Mouse (Mus musculus) kidney, embryonic 16.5 days (tissue): ENCODE results near the gene Frmpd1. TPM values are rescaled to one million over a fixed set of nuclear protein-coding genes. Genes with fewer than 3 reads are reported as not detected.

Source experiments
- ATAC-seq: fragments of 200-750 bp; cut with Nextera tagmentation; 2 replicates; pipeline ENCODE4 v1.8.0; 2017; ENCODE audit warnings: moderate TSS enrichment; ENCODE audit not compliant: low FRiP score, low TSS enrichment
- H3K27ac ChIP-seq: fragments of 300-500 bp; sonication (generic); 2 replicates; pipeline ENCODE4 v1.5.1; 2014; ENCODE audit warnings: low read length
- H3K27me3 ChIP-seq: fragments of 300-500 bp; sonication (generic); 2 replicates; pipeline ENCODE4 v1.6.1; 2014; ENCODE audit warnings: low read length, control low read depth, mixed read lengths; ENCODE audit not compliant: insufficient read depth
- H3K36me3 ChIP-seq: fragments of 300-500 bp; sonication (generic); 2 replicates; pipeline ENCODE4 v1.6.1; 2014; ENCODE audit warnings: low read length, control low read depth, mixed read lengths; ENCODE audit not compliant: insufficient read depth
- H3K4me1 ChIP-seq: fragments of 300-500 bp; sonication (generic); 2 replicates; pipeline ENCODE4 v1.6.1; 2014; ENCODE audit warnings: low read length, control low read depth, mixed read lengths; ENCODE audit not compliant: insufficient read depth
- H3K4me2 ChIP-seq: fragments of 300-500 bp; sonication (generic); replicated peaks from 2 replicates; pipeline ENCODE4 v1.6.1; 2014; ENCODE audit warnings: low read depth, low read length
- H3K4me3 ChIP-seq: fragments of 300-500 bp; sonication (generic); 2 replicates; pipeline ENCODE4 v1.5.1; 2014; ENCODE audit warnings: mild to moderate bottlenecking, low read length
- H3K9ac ChIP-seq: fragments of 300-500 bp; sonication (generic); replicated peaks from 2 replicates; pipeline ENCODE4 v1.6.1; 2014; ENCODE audit warnings: low read length
- H3K9me3 ChIP-seq: fragments of 300-500 bp; sonication (generic); 2 replicates; pipeline ENCODE4 v1.6.1; 2016; ENCODE audit warnings: low read length, control low read depth
- WGBS: fragments of 180-500 bp; shearing (Covaris S2); extraction: QIAGEN DNeasy Blood & Tissue Kit; methylation state at CpG from one replicate; pipeline ENCODE4 v1.1.7; 2014; 5-methylcytosine and 5-hydroxymethylcytosine counted together
- polyA plus RNA-seq: library from polyadenylated mRNA; unstranded; fragments of >200 nt; fragmentation: Nextera tagmentation; extraction: Ambion mirVana; gene quantifications from 2 replicates; pipeline ENCODE4 v1.2.1, GENCODE M21; 2015

The Frmpd1 gene
- polyA plus RNA-seq, 1 experiment from 2014 or later, result 0.30 TPM

- no peak overlapping the region for H3K27ac ChIP-seq
Observed at GRCm38 (mm10) chr4:45165955-45166354, 18.7 kb upstream of the Frmpd1 start.

DNA sequence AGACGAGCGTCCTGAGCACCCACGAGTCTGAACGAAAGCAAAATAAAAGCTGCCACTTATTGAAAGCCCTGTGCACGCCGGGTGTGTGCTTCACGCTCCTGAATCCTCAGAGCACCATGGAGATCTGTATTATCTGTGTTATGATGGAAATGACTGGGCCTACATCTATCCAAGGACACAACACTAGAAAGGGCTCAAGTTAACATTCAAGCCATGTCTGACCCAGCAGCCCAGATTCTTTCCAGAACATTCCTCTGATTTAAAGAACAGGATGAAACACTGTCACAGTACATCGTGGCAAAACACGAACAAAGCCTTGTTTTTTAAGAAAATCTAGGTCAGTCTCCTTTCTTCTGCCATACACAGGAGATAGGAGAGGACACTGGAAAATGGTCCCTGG, 13.3 kb upstream of the Frmpd1 start:
- Histone ChIP-seq H3K9me3 (no peaks in the 10 kb centered on the region), H3K27ac (no peak overlapping the region), H3K9ac (no peak overlapping the region), H3K4me3 (no peak overlapping the region), H3K27me3 (no peaks in the 10 kb centered on the region), H3K4me1 (no peaks in the 10 kb centered on the region), H3K4me2 (no peak overlapping the region), H3K36me3 (no peaks in the 10 kb centered on the region)
- ATAC-seq, result no peak
- WGBS, result 87% methylated on average over 9 of the region's 9 CpGs

More at GRCm38 (mm10) chr4:45165955-45166354, 18.7 kb upstream of the Frmpd1 start:
- no peaks in the 10 kb centered on the region for H3K9me3 ChIP-seq
- WGBS, result 81% methylated on average over 3 of the region's 3 CpGs
- no peak overlapping the region for H3K4me2 ChIP-seq
- ATAC-seq, result no peak
- H3K36me3 ChIP-seq, result no peaks in the 10 kb centered on the region
- no peaks in the 10 kb centered on the region for H3K27me3 ChIP-seq
- H3K4me3 ChIP-seq, result no peak overlapping the region
- H3K9ac ChIP-seq, result no peak overlapping the region
- no peaks in the 10 kb centered on the region for H3K4me1 ChIP-seq

DNA sequence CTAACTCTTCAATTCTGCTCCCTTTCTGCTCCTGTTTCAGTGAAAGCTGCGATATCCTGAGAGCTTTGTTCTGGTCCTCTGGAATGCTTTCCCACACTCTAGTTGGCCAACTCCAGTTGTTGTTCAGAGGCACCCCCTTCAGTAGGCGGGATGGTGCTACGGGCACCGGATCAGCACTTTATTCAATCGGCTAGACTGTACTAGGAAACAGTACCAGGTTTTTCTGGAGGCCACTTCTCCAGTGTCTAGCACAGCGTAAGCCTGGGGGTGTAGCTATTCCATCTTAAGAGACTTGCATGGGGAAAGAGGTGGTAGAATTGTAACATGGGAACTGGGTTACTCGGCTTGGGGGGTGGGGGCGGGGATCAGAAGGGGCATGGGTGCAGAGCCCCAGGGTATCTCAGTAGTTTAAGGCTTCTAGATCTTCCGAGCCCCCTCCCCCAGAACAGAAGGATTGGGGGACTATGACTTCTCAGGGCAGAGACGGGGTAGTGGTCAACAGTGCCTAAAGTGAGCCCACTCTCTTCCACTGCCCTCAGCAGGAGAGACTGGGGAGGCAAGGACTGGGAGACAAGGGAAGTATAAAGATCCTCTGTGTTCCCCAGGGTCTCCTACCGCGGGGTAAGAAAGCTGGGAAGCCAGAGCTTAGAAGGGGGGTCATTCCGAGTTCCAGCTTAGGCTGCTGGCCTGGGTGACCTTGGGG, 706 bp upstream of the Frmpd1 start:
- Histone ChIP-seq H3K36me3 (no peaks in the 10 kb centered on the region), H3K4me1 (peaks cover 10% of the 10 kb centered on the region), H3K9ac (peak overlapping the region; percentile 69), H3K27ac (no peak overlapping the region), H3K4me3 (peak overlapping the region; percentile 69), H3K4me2 (peak overlapping the region; percentile 100), H3K27me3 (peaks cover 18% of the 10 kb centered on the region), H3K9me3 (no peaks in the 10 kb centered on the region)
- 28% methylated on average over 13 of the region's 13 CpGs for WGBS
- peak; percentile 39; the same call in 1 of the 2 replicates for ATAC-seq

- H3K27me3 ChIP-seq, result peaks cover 18% of the 10 kb centered on the region
Observed at GRCm38 (mm10) chr4:45185331-45185669, 625 bp downstream of the Frmpd1 start.

GRCm38 (mm10) chr4:45198296-45198695, 13.6 kb downstream of the Frmpd1 start:
- no peaks in the 10 kb centered on the region for H3K27me3 ChIP-seq
- no peaks in the 10 kb centered on the region for H3K36me3 ChIP-seq
- H3K4me2 ChIP-seq, result no peak overlapping the region
- WGBS, result 55% methylated on average over 3 of the region's 3 CpGs
- no peaks in the 10 kb centered on the region for H3K4me1 ChIP-seq
- H3K27ac ChIP-seq, result no peak overlapping the region
- no peak overlapping the region for H3K9ac ChIP-seq
- H3K4me3 ChIP-seq, result no peak overlapping the region
- H3K9me3 ChIP-seq, result no peaks in the 10 kb centered on the region
- ATAC-seq, result no peak

More at GRCm38 (mm10) chr4:45185331-45185669, 625 bp downstream of the Frmpd1 start:
- peak overlapping the region; percentile 100 for H3K4me2 ChIP-seq
- no peak overlapping the region for H3K27ac ChIP-seq
- H3K4me1 ChIP-seq, result peaks cover 10% of the 10 kb centered on the region
- H3K36me3 ChIP-seq, result no peaks in the 10 kb centered on the region
- WGBS, result 2% methylated on average over 10 of the region's 10 CpGs
- no peaks in the 10 kb centered on the region for H3K9me3 ChIP-seq
- peak overlapping the region; percentile 69 for H3K4me3 ChIP-seq
- peak; percentile 41 for ATAC-seq
- H3K9ac ChIP-seq, result peak overlapping the region; percentile 69

DNA sequence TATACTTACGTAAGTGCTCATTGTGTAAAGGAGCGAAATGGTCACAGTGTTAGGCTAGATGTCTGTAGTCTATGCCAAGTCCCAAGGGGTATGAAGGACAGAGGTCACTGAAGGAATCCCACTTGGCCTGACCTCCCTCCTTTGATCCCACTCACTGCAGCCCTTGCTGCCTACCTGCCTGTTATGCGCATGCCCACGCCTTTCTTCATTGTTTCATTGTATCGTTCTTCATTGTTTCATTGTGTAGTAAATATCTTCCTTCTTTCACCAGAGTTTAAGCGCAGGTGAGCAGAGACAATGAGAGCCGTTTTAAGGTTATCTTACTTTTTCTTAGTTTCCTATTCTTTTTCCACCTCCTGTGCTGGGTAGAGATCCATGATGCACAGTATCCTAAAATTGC, 18.6 kb downstream of the Frmpd1 start:
- H3K9me3 ChIP-seq, result no peaks in the 10 kb centered on the region
- H3K4me1 ChIP-seq, result no peaks in the 10 kb centered on the region
- 89% methylated on average over 7 of the region's 7 CpGs for WGBS
- no peak for ATAC-seq
- no peak overlapping the region for H3K4me3 ChIP-seq
- H3K9ac ChIP-seq, result no peak overlapping the region
- H3K36me3 ChIP-seq, result no peaks in the 10 kb centered on the region
- H3K27me3 ChIP-seq, result no peaks in the 10 kb centered on the region
- no peak overlapping the region for H3K27ac ChIP-seq
- no peak overlapping the region for H3K4me2 ChIP-seq

DNA sequence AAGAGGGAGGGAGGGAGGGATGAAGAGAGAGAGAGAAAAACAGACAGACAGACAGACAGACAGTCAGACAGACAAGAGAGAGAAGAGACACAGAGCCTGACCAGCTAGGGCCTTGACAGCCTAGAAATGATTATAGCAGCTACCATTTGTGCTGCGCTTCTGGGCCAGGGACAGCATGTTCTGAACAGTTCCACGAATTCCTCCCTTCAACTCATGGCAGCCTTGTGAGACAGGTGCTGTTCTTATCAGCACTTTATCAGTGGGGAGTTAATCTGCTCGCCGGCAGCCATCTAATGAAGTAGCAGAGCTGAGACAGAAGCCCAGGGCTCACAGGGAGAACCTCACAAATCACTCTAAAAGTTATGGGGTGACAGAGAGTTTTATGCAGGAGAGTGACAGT, 22.8 kb downstream of the Frmpd1 start:
- H3K9me3 ChIP-seq, result no peaks in the 10 kb centered on the region
- no peak overlapping the region for H3K4me3 ChIP-seq
- no peak overlapping the region for H3K9ac ChIP-seq
- 26% methylated on average over 4 of the region's 4 CpGs for WGBS
- H3K4me2 ChIP-seq, result no peak overlapping the region
- H3K27ac ChIP-seq, result no peak overlapping the region
- no peaks in the 10 kb centered on the region for H3K36me3 ChIP-seq
- no peaks in the 10 kb centered on the region for H3K27me3 ChIP-seq
- no peak for ATAC-seq
- no peaks in the 10 kb centered on the region for H3K4me1 ChIP-seq

- no peak overlapping the region for H3K4me2 ChIP-seq
- no peaks in the 10 kb centered on the region for H3K36me3 ChIP-seq
- no peak overlapping the region for H3K9ac ChIP-seq
- H3K4me3 ChIP-seq, result no peak overlapping the region
- H3K27me3 ChIP-seq, result no peaks in the 10 kb centered on the region
- no peaks in the 10 kb centered on the region for H3K9me3 ChIP-seq
- H3K27ac ChIP-seq, result no peak overlapping the region
- no peaks in the 10 kb centered on the region for H3K4me1 ChIP-seq
- no peak for ATAC-seq
- WGBS, result 69% methylated on average over 12 of the region's 12 CpGs
Observed at GRCm38 (mm10) chr4:45208832-45209363, 24.2 kb downstream of the Frmpd1 start.

DNA sequence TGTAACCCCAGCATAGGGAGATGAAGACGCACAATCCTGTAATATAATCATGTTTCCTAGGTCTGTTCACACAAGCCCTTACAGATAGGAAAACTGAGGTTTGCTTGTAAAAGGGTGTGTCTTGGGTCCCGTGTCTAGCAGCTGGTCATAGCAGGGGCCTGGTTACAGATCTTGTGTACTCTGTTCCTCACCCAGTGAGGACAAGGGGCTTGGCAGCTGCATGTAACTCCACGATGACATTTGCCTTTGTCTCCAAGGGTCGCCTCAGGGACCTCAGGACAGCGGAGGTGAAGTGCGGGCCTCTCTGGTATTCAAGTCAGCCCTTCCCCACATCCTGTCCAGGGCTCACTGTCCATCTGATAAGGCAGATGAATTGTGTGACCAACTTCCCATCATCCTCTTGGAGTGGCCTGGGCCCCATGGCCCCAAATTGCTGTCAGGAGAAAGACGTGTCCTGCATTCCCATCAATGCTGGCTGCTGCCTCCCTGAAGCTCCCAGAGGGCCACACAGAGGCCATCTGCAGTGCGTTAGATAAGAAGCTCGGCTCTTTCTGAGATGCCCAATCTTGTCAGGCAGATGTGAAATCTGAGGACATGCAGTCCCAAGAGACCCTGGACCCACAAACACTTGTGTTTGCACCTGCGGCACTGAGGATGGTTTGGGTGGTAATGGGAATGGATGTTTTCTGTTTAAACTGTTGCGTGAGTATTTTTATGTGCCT, 27.8 kb downstream of the Frmpd1 start:
- no peaks in the 10 kb centered on the region for H3K27me3 ChIP-seq
- 76% methylated on average over 11 of the region's 11 CpGs for whole genome bisulfite sequencing
- H3K36me3 ChIP-seq, result no peaks in the 10 kb centered on the region
- H3K4me2 ChIP-seq, result no peak overlapping the region
- no peaks in the 10 kb centered on the region for H3K9me3 ChIP-seq
- no peaks in the 10 kb centered on the region for H3K4me1 ChIP-seq
- ATAC-seq, result no peak
- no peak overlapping the region for H3K9ac ChIP-seq
- H3K4me3 ChIP-seq, result no peak overlapping the region
- H3K27ac ChIP-seq, result no peak overlapping the region

DNA sequence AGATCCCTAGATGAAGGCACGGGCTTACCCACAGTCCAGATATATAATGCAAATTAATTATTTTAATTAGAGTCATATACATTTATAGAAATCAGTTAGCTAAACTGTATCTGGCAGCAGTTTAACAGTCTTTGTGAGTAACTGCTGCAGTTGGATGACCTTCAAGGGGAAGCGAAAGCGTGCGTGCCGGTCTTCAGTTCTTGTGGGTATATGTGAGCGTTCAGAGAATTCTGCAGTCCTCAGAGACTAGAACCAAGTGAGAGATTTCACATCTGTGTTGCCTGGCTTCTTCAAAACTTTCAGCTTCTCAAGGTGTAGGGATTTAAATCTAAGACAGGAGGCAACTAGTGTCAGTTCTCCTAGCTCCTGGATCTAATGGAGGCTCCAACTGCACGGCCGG, 35.3 kb downstream of the Frmpd1 start:
- H3K9me3 ChIP-seq, result no peaks in the 10 kb centered on the region
- WGBS, result 81% methylated on average over 8 of the region's 8 CpGs
- no peaks in the 10 kb centered on the region for H3K27me3 ChIP-seq
- no peaks in the 10 kb centered on the region for H3K36me3 ChIP-seq
- H3K4me2 ChIP-seq, result no peak overlapping the region
- no peak overlapping the region for H3K27ac ChIP-seq
- no peak overlapping the region for H3K4me3 ChIP-seq
- ATAC-seq, result no peak
- no peaks in the 10 kb centered on the region for H3K4me1 ChIP-seq
- H3K9ac ChIP-seq, result no peak overlapping the region
